ENCODE assay signal across 8 mouse cellular contexts in the genomic region with DNA sequence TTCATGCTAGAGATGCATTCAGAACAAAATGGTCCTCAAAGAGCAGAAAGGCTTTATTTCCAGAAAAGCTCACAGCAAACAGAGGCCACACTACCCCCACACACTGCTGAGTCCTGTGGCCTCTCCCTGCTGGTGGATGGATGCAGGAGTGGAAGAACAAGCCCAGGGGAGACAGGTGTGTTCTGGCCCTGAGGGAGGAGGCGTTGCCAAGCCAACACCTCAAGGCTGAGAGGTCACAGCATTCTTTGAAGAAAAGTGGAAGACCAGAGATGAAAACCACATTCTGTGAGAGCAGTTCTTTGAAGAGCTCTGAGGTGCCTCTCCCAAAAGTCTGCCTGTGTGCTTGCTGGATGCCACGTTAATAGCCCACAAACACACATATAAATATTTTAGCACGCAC.
DNase-seq lines count a peak whose midpoint lies in the region; ATAC-seq and TF ChIP-seq lines count a peak whose summit lies in the region.

No protein-coding gene starts in this region.

- peak; percentile 15 for DNase-seq in CD4-positive, CD25-positive, alpha-beta regulatory T cell, adult 2 months (ENCODE audit: low read depth, low spot score)
- DNase-seq in layer of hippocampus, postnatal 25 days (ENCODE audit: extremely low spot score in 1 of 2, low spot score in 1 of 2): no peak
- no peak for DNase-seq in cerebellum, adult 2 months

- no peaks in the 10 kb centered on the region for H3K9me3 ChIP-seq in hindbrain, embryonic 12.5 days (replicated peaks)
- H3K9me3 ChIP-seq in hindbrain, embryonic 16.5 days (ENCODE audit: control insufficient read depth, low read length): no peaks in the 10 kb centered on the region
- no peaks in the 10 kb centered on the region for H3K9me3 ChIP-seq in midbrain, embryonic 13.5 days

- H3K27ac ChIP-seq in hindbrain, embryonic 12.5 days: peak overlapping the region; percentile 66
- no peak overlapping the region for H3K27ac ChIP-seq in hindbrain, embryonic 16.5 days (ENCODE audit: low read depth, low read length)
- peak overlapping the region; percentile 36 for H3K27ac ChIP-seq in cortical plate, adult 2 months (ENCODE audit: insufficient read depth, low read length)
- H3K27ac ChIP-seq in midbrain, embryonic 13.5 days: no peak overlapping the region
- no peak overlapping the region for H3K27ac ChIP-seq in cerebellum, adult 2 months (ENCODE audit: insufficient read depth, low read length)

- no peak overlapping the region for H3K4me3 ChIP-seq in hindbrain, embryonic 12.5 days
- no peak overlapping the region for H3K4me3 ChIP-seq in hindbrain, embryonic 16.5 days (ENCODE audit: low read length)
- H3K4me3 ChIP-seq in cortical plate, adult 2 months (ENCODE audit: insufficient read depth, low read length): no peak overlapping the region
- H3K4me3 ChIP-seq in midbrain, embryonic 13.5 days (replicated peaks): no peak overlapping the region
- no peak overlapping the region for H3K4me3 ChIP-seq in cerebellum, adult 2 months (replicated peaks; ENCODE audit: insufficient read depth, low read depth, low read length)

- WGBS in hindbrain, embryonic 12.5 days: 25% methylated on average over 3 of the region's 3 CpGs
- WGBS in hindbrain, embryonic 16.5 days: 24% methylated on average over 3 of the region's 3 CpGs
- WGBS in midbrain, embryonic 13.5 days: 29% methylated on average over 3 of the region's 3 CpGs
- 84% methylated on average over 3 of the region's 3 CpGs for WGBS in cerebellum, adult 2 months

- no peak for TF ChIP-seq POLR2A in cortical plate, adult 2 months (IDR thresholded peaks at IDR 0.05; ENCODE audit: extremely low read depth, insufficient read depth, low read length)
- no peak for TF ChIP-seq POLR2A in cerebellum, adult 2 months (IDR thresholded peaks at IDR 0.05; ENCODE audit: borderline replicate concordance, insufficient read depth, low read length)

- H3K4me1 ChIP-seq in hindbrain, embryonic 12.5 days: peaks cover 32% of the 10 kb centered on the region
- H3K4me1 ChIP-seq in hindbrain, embryonic 16.5 days (ENCODE audit: control insufficient read depth, insufficient read depth, low read depth, low read length): peaks cover 13% of the 10 kb centered on the region
- H3K4me1 ChIP-seq in cortical plate, adult 2 months (ENCODE audit: control insufficient read depth, insufficient read depth, low read length): peaks cover 9% of the 10 kb centered on the region
- H3K4me1 ChIP-seq in midbrain, embryonic 13.5 days (replicated peaks): peaks cover 30% of the 10 kb centered on the region
- H3K4me1 ChIP-seq in cerebellum, adult 2 months (ENCODE audit: control insufficient read depth, insufficient read depth, low read length): peaks cover 31% of the 10 kb centered on the region

- ATAC-seq in hindbrain, embryonic 12.5 days (ENCODE audit: low FRiP score): no peak
- ATAC-seq in hindbrain, embryonic 16.5 days: no peak
- peak; percentile 45; the same call in 1 of the 2 replicates for ATAC-seq in midbrain, embryonic 13.5 days
- ATAC-seq in erythroblast, adult 5-6 weeks (replicated peaks; ENCODE audit: low FRiP score, poor library complexity, severe bottlenecking): no peak

- 0 out of 2 replicates have a peak, but pooled peaks cover 5% of the 10 kb centered on the region for H3K27me3 ChIP-seq in hindbrain, embryonic 12.5 days
- no peaks in the 10 kb centered on the region for H3K27me3 ChIP-seq in hindbrain, embryonic 16.5 days (replicated peaks; ENCODE audit: control insufficient read depth, insufficient read depth, low read length)
- no peaks in the 10 kb centered on the region for H3K27me3 ChIP-seq in midbrain, embryonic 13.5 days
- H3K27me3 ChIP-seq in cerebellum, adult 2 months (ENCODE audit: control insufficient read depth, insufficient read depth, low read length): no peaks in the 10 kb centered on the region

- TF ChIP-seq CTCF in cortical plate, adult 2 months (IDR thresholded peaks at IDR 0.05; ENCODE audit: extremely low read depth, insufficient read depth, low read length): no peak
- TF ChIP-seq CTCF in cerebellum, adult 2 months (IDR thresholded peaks at IDR 0.05; ENCODE audit: borderline replicate concordance, insufficient read depth, low read depth, low read length): no peak

- H3K36me3 ChIP-seq in hindbrain, embryonic 12.5 days: no peaks in the 10 kb centered on the region
- H3K36me3 ChIP-seq in hindbrain, embryonic 16.5 days (ENCODE audit: control insufficient read depth, insufficient read depth, low read length): no peaks in the 10 kb centered on the region
- H3K36me3 ChIP-seq in midbrain, embryonic 13.5 days: no peaks in the 10 kb centered on the region

- H3K4me2 ChIP-seq in hindbrain, embryonic 12.5 days (replicated peaks): peak overlapping the region; percentile 48
- H3K4me2 ChIP-seq in hindbrain, embryonic 16.5 days (ENCODE audit: low read length): no peak overlapping the region
- H3K4me2 ChIP-seq in midbrain, embryonic 13.5 days (replicated peaks): peak overlapping the region; percentile 45; the same call in 1 of the 2 replicates

- no peak overlapping the region for H3K9ac ChIP-seq in hindbrain, embryonic 12.5 days
- H3K9ac ChIP-seq in hindbrain, embryonic 16.5 days (ENCODE audit: low read depth, low read length): no peak overlapping the region
- no peak overlapping the region for H3K9ac ChIP-seq in midbrain, embryonic 13.5 days (replicated peaks)

Comparison
In these comparisons a context has a peak if more than half of its experiments do, and no peak if none do; other contexts are left out.
1. H3K27ac ChIP-seq: peak in hindbrain, embryonic 12.5 days (single experiment) and cortical plate, adult 2 months (single experiment); none in hindbrain, embryonic 16.5 days (single experiment), midbrain, embryonic 13.5 days (single experiment) and cerebellum, adult 2 months (single experiment).